8 mouse cellular contexts compared by ENCODE assay signal in the genomic region with DNA sequence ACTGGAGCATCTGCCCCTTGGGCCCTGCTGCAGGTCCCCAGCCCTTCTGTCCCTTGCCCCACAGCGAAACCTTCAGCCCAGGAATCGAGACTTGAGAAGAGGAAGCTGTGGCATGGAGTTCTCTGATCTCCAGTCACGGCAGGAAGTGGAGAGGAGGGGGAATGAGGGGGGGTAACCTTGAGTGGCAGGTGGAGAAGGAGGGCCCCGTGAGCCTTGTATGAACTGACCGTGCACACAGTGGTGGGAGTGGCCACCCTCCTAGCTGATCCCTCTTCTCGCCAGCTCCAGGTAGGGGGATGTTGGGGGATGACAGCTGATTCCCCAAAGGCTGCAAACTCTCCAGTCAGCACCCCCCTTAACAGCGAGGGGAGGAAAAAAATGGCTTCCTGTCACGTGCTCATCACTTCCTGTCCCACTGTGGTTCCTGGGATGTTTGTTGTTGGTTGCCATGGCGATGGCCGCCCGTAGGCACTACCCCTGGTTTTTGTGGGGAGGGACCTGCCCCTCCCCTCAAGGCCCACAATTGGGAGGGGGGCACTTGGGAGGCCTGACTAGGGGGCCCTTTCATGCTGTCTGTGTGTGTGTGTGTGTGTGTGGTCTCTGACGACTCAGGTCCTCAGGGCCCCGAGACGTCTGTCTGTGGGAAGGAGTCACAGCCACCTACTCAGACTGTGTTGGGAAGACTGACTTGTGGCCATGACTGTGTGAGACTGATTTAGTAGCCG. TPM values are rescaled to one million over a fixed set of nuclear protein-coding genes. Genes with fewer than 3 reads are reported as not detected.
A peak's percentile ranks its signal among the peaks of the same experiment; 100 is the strongest.
DNase-seq lines count a peak whose midpoint lies in the region; ATAC-seq and TF ChIP-seq lines count a peak whose summit lies in the region.

No protein-coding gene starts in this region.

- no peak for TF ChIP-seq CTCF in MEL (IDR thresholded peaks at IDR 0.05 in 2 of 3, conservative IDR thresholded peaks at IDR 0.05 in 1 of 3; ENCODE audit: control insufficient read depth in 1 of 3, insufficient read depth in 1 of 3, low read depth in 2 of 3, low read length in 3 of 3, poor library complexity in 1 of 3, severe bottlenecking in 1 of 3)
- no peak for TF ChIP-seq CTCF in intestine, postnatal 0 days (IDR thresholded peaks at IDR 0.05; ENCODE audit: low read depth)

- H3K27ac ChIP-seq in MEL (ENCODE audit: control insufficient read depth, low read depth, low read length) = peak overlapping the region; percentile 87
- H3K27ac ChIP-seq in intestine, postnatal 0 days (ENCODE audit: low read depth, low read length) = peak overlapping the region; percentile 89
- H3K27ac ChIP-seq in liver, embryonic 16.5 days (ENCODE audit: low read length) = peak overlapping the region; percentile 70

- H3K4me2 ChIP-seq in intestine, postnatal 0 days (replicated peaks; ENCODE audit: low read depth) = peak overlapping the region; percentile 96
- peak overlapping the region; percentile 66 for H3K4me2 ChIP-seq in liver, embryonic 16.5 days (ENCODE audit: low read depth, low read length)

- no peaks in the 10 kb centered on the region for H3K27me3 ChIP-seq in MEL (ENCODE audit: control insufficient read depth in 1 of 2, insufficient read depth in 2 of 2, low read length in 2 of 2)
- H3K27me3 ChIP-seq in intestine, postnatal 0 days (replicated peaks; ENCODE audit: control insufficient read depth, insufficient read depth, low read length) = no peaks in the 10 kb centered on the region
- H3K27me3 ChIP-seq in liver, embryonic 16.5 days (ENCODE audit: control insufficient read depth, insufficient read depth, low read depth, low read length) = peaks cover 26% of the 10 kb centered on the region

- peak overlapping the region; percentile 61 to 62 for H3K4me3 ChIP-seq in MEL (ENCODE audit: control insufficient read depth in 1 of 2, insufficient read depth in 1 of 2, low read depth in 2 of 2, low read length in 2 of 2)
- peak overlapping the region; percentile 30 for H3K4me3 ChIP-seq in intestine, postnatal 0 days (ENCODE audit: low read depth, low read length)
- peak overlapping the region; percentile 55 for H3K4me3 ChIP-seq in liver, embryonic 16.5 days (ENCODE audit: low read depth, low read length)

- no peaks in the 10 kb centered on the region for H3K9me3 ChIP-seq in MEL (replicated peaks; ENCODE audit: insufficient read depth, low read length)
- H3K9me3 ChIP-seq in intestine, postnatal 0 days (ENCODE audit: control insufficient read depth) = no peaks in the 10 kb centered on the region
- H3K9me3 ChIP-seq in liver, embryonic 16.5 days (replicated peaks; ENCODE audit: control insufficient read depth, low read length) = no peaks in the 10 kb centered on the region

- H3K4me1 ChIP-seq in MEL (ENCODE audit: control insufficient read depth in 1 of 2, insufficient read depth in 2 of 2, low read length in 2 of 2) = peaks cover 9 to 27% of the 10 kb centered on the region in 2 experiments
- H3K4me1 ChIP-seq in intestine, postnatal 0 days (replicated peaks; ENCODE audit: control insufficient read depth, insufficient read depth, low read length) = peaks cover 33% of the 10 kb centered on the region
- peaks cover 73% of the 10 kb centered on the region for H3K4me1 ChIP-seq in liver, embryonic 16.5 days (ENCODE audit: control insufficient read depth, low read depth, low read length)

- DNase-seq in A20 (ENCODE audit: low read depth, low spot score) = peak; percentile 98
- peak; percentile 97 for DNase-seq in MEL (ENCODE audit: low read depth, low spot score)
- peak; percentile 93 for DNase-seq in embryo, embryonic 10.5 days (ENCODE audit: low spot score)
- peak; percentile 99 for DNase-seq in heart, adult 11 months
- DNase-seq in natural killer cell, adult 2 months (ENCODE audit: low spot score in 2 of 2) = peak; percentile 97 to 98
- DNase-seq in thymus, postnatal 0 days (ENCODE audit: low spot score) = peak; percentile 97

- H3K36me3 ChIP-seq in MEL (ENCODE audit: control insufficient read depth in 1 of 2, insufficient read depth in 2 of 2, low read length in 2 of 2) = peaks cover 0 to 7% of the 10 kb centered on the region in 2 experiments; a peak in 2 of 4 replicates
- no peaks in the 10 kb centered on the region for H3K36me3 ChIP-seq in intestine, postnatal 0 days (ENCODE audit: control insufficient read depth, insufficient read depth)
- no peaks in the 10 kb centered on the region for H3K36me3 ChIP-seq in liver, embryonic 16.5 days (ENCODE audit: control insufficient read depth, insufficient read depth)

- peaks cover 16% of the 10 kb centered on the region for H3K79me2 ChIP-seq in MEL (ENCODE audit: control insufficient read depth, insufficient read depth, low read length, poor library complexity)

- ATAC-seq in intestine, postnatal 0 days = peak; percentile 42
- ATAC-seq in liver, embryonic 16.5 days (ENCODE audit: low read depth) = peak; percentile 14; the same call in 1 of the 2 replicates

- 15% methylated on average over 15 of the region's 15 CpGs for WGBS in intestine, postnatal 0 days
- WGBS in liver, embryonic 16.5 days (ENCODE audit: insufficient replicate concordance) = 3% methylated on average over 15 of the region's 15 CpGs

- no peak for TF ChIP-seq EP300 in MEL (IDR thresholded peaks at IDR 0.05; ENCODE audit: low read depth in 1 of 2, low read length in 2 of 2)

- peak; percentile 6 to 65; a peak in 2 of 4 replicates for TF ChIP-seq POLR2A in MEL (IDR thresholded peaks at IDR 0.05; ENCODE audit: control insufficient read depth in 1 of 2, insufficient read depth in 1 of 2, low read depth in 1 of 2, low read length in 2 of 2, poor library complexity in 1 of 2)

- H3K9ac ChIP-seq in MEL (ENCODE audit: control insufficient read depth, low read depth, low read length, poor library complexity, severe bottlenecking) = peak overlapping the region; percentile 76
- peak overlapping the region; percentile 41 for H3K9ac ChIP-seq in intestine, postnatal 0 days (ENCODE audit: low read depth, low read length)
- peak overlapping the region; percentile 51 for H3K9ac ChIP-seq in liver, embryonic 16.5 days (ENCODE audit: low read depth, low read length)

- no peak for TF ChIP-seq RAD21 in MEL (IDR thresholded peaks at IDR 0.05; ENCODE audit: low read depth, low read length)

TF ChIP-seq in MEL, 35 proteins besides CTCF, POLR2A, EP300 and RAD21 (continues in another document):
- TF ChIP-seq ETS1 (IDR thresholded peaks at IDR 0.05; ENCODE audit: low read depth, low read length) = peak; percentile 51; the same call in 1 of the 2 replicates
- TF ChIP-seq NELFE (IDR thresholded peaks at IDR 0.05; ENCODE audit: low read depth, low read length) = peak; percentile 27
- TF ChIP-seq POLR2AphosphoS2 (IDR thresholded peaks at IDR 0.05; ENCODE audit: low read length) = no peak
- TF ChIP-seq GABPA (IDR thresholded peaks at IDR 0.05; ENCODE audit: low read depth, low read length) = no peak
- TF ChIP-seq MYB (IDR thresholded peaks at IDR 0.05; ENCODE audit: low read depth, low read length) = no peak
- TF ChIP-seq UBTF (IDR thresholded peaks at IDR 0.05; ENCODE audit: borderline replicate concordance, insufficient read depth, low read depth, low read length) = no peak
- TF ChIP-seq POLR2AphosphoS5 (IDR thresholded peaks at IDR 0.05; ENCODE audit: borderline replicate concordance, low read depth, low read length) = no peak
- peak; percentile 97 for TF ChIP-seq MAX (IDR thresholded peaks at IDR 0.05; ENCODE audit: low read length)
- TF ChIP-seq SMC3 (IDR thresholded peaks at IDR 0.05; ENCODE audit: low read depth, low read length) = no peak
- TF ChIP-seq GATA1 (IDR thresholded peaks at IDR 0.05; ENCODE audit: low read depth, low read length) = no peak
- TF ChIP-seq MAZ (IDR thresholded peaks at IDR 0.05; ENCODE audit: low read depth, low read length) = peak; percentile 82
- TF ChIP-seq HCFC1 (IDR thresholded peaks at IDR 0.05; ENCODE audit: low read depth, low read length) = peak; percentile 83
- TF ChIP-seq RCOR1 (IDR thresholded peaks at IDR 0.05; ENCODE audit: low read depth, low read length) = peak; percentile 74
- TF ChIP-seq TCF12 (IDR thresholded peaks at IDR 0.05; ENCODE audit: low read depth, low read length) = no peak
- TF ChIP-seq JUND (IDR thresholded peaks at IDR 0.05; ENCODE audit: low read depth, low read length) = no peak
- TF ChIP-seq CHD2 (IDR thresholded peaks at IDR 0.05; ENCODE audit: low read length) = no peak
- no peak for TF ChIP-seq CHD1 (IDR thresholded peaks at IDR 0.05; ENCODE audit: low read depth, low read length)
- TF ChIP-seq TBP (IDR thresholded peaks at IDR 0.05; ENCODE audit: low read depth, low read length) = peak; percentile 72; the same call in 1 of the 2 replicates
- TF ChIP-seq USF2 (IDR thresholded peaks at IDR 0.05; ENCODE audit: borderline replicate concordance in 1 of 2, insufficient read depth in 1 of 2, low read depth in 1 of 2, low read length in 2 of 2) = peak; percentile 87 to 91
- TF ChIP-seq ZNF384 (IDR thresholded peaks at IDR 0.05; ENCODE audit: low read depth, low read length) = peak; percentile 98

RNA-seq across cellular contexts. Expression of a gene that starts 14.4 kb away (rescaled TPM):
- total RNA-seq in MEL (2012; rRNA removed) = 9.8 and 12.1 TPM in 2 replicates
- 10 to 100 TPM in 1 of 2 experiments, not detected in 1; 13.7 TPM for polyA plus RNA-seq in MEL (2012; ENCODE audit: insufficient read depth in 1 of 2, insufficient read length in 2 of 2, low read depth in 1 of 2, low replicate concordance in 2 of 2, missing spikeins in 1 of 2)
- 22.2 and 22.4 TPM in 2 replicates for polyA plus RNA-seq in intestine, postnatal 0 days (2015; fragmentation: Nextera tagmentation; extraction: Ambion mirVana)
- polyA plus RNA-seq in liver, embryonic 16.5 days (2015; fragmentation: Nextera tagmentation; extraction: Ambion mirVana) = 4.2 and 5.4 TPM in 2 replicates
- polyA plus RNA-seq in thymus, postnatal 0 days (2015; fragmentation: Nextera tagmentation; extraction: Ambion mirVana) = 40.4 and 41.0 TPM in 2 replicates

RNA-seq across cellular contexts. Expression of a gene that starts 34.4 kb away (rescaled TPM):
- 83.4 and 104 TPM in 2 replicates for total RNA-seq in MEL (2012; rRNA removed)
- polyA plus RNA-seq in MEL (2012; ENCODE audit: insufficient read depth in 1 of 2, insufficient read length in 2 of 2, low read depth in 1 of 2, low replicate concordance in 2 of 2, missing spikeins in 1 of 2) = 10 to 100 TPM; 56.9 to 69.4 TPM
- polyA plus RNA-seq in intestine, postnatal 0 days (2015; fragmentation: Nextera tagmentation; extraction: Ambion mirVana) = 4.0 and 4.5 TPM in 2 replicates
- polyA plus RNA-seq in liver, embryonic 16.5 days (2015; fragmentation: Nextera tagmentation; extraction: Ambion mirVana) = 52.7 and 57.3 TPM in 2 replicates
- polyA plus RNA-seq in thymus, postnatal 0 days (2015; fragmentation: Nextera tagmentation; extraction: Ambion mirVana) = 40.6 and 53.2 TPM in 2 replicates

RNA-seq across cellular contexts. Expression of a gene that starts 40.8 kb away (rescaled TPM):
- total RNA-seq in MEL (2012; rRNA removed) = not detected in 2 replicates
- not detected for polyA plus RNA-seq in MEL (2012; ENCODE audit: insufficient read depth in 1 of 2, insufficient read length in 2 of 2, low read depth in 1 of 2, low replicate concordance in 2 of 2, missing spikeins in 1 of 2)
- 0.61 and 0.80 TPM in 2 replicates for polyA plus RNA-seq in intestine, postnatal 0 days (2015; fragmentation: Nextera tagmentation; extraction: Ambion mirVana)
- polyA plus RNA-seq in liver, embryonic 16.5 days (2015; fragmentation: Nextera tagmentation; extraction: Ambion mirVana) = 0.15 TPM in 1 of 2 replicates, not detected in the other
- polyA plus RNA-seq in thymus, postnatal 0 days (2015; fragmentation: Nextera tagmentation; extraction: Ambion mirVana) = 0.27 and 0.51 TPM in 2 replicates

Comparison
In these comparisons a context has a peak if more than half of its experiments do, and no peak if none do; other contexts are left out.
1. Peak in every context shown above with its lines: DNase-seq, ATAC-seq, H3K4me3 ChIP-seq and H3K27ac ChIP-seq.